Mouse (Mus musculus): ENCODE results near the gene Tox2. TPM values are rescaled to one million over a fixed set of nuclear protein-coding genes. Genes with fewer than 3 reads are reported as not detected.

Tox2 gene
- polyA plus RNA-seq, 1 experiment: 28.1 TPM

- Histone ChIP-seq H3K4me1 (ENCODE audit: control insufficient read depth, insufficient read depth, low read length) (peaks cover 4% of the 10 kb centered on the region; the same call in 1 of the 2 replicates), H3K4me3 (ENCODE audit: insufficient read depth, low read length) (no peak overlapping the region), H3K27ac (ENCODE audit: insufficient read depth, low read length) (no peak overlapping the region)
- TF ChIP-seq POLR2A (IDR thresholded peaks at IDR 0.05; ENCODE audit: extremely low read depth, insufficient read depth, low read length) (no peak), CTCF (IDR thresholded peaks at IDR 0.05; ENCODE audit: extremely low read depth, insufficient read depth, low read length) (peak; percentile 63)
Observed at GRCm38 (mm10) chr2:163330742-163331141, 127.8 kb downstream of the Tox2 start.

- TF ChIP-seq CTCF (IDR thresholded peaks at IDR 0.05; ENCODE audit: extremely low read depth, insufficient read depth, low read length) (no peak), POLR2A (IDR thresholded peaks at IDR 0.05; ENCODE audit: extremely low read depth, insufficient read depth, low read length) (no peak)
- H3K27ac ChIP-seq (ENCODE audit: insufficient read depth, low read length): no peak overlapping the region
- peaks cover 4% of the 10 kb centered on the region; the same call in 1 of the 2 replicates for H3K4me1 ChIP-seq (ENCODE audit: control insufficient read depth, insufficient read depth, low read length)
- H3K4me3 ChIP-seq (ENCODE audit: insufficient read depth, low read length): no peak overlapping the region
Observed at GRCm38 (mm10) chr2:163331423-163331822, 128.5 kb downstream of the Tox2 start.

GRCm38 (mm10) chr2:163332368-163333055 is 129.6 kb downstream of the Tox2 start:
- no peak overlapping the region for H3K4me3 ChIP-seq (ENCODE audit: insufficient read depth, low read length)
- H3K27ac ChIP-seq (ENCODE audit: insufficient read depth, low read length): no peak overlapping the region
- peaks cover 4% of the 10 kb centered on the region; the same call in 1 of the 2 replicates for H3K4me1 ChIP-seq (ENCODE audit: control insufficient read depth, insufficient read depth, low read length)
- TF ChIP-seq POLR2A (IDR thresholded peaks at IDR 0.05; ENCODE audit: extremely low read depth, insufficient read depth, low read length): no peak
- TF ChIP-seq CTCF (IDR thresholded peaks at IDR 0.05; ENCODE audit: extremely low read depth, insufficient read depth, low read length): no peak

DNA sequence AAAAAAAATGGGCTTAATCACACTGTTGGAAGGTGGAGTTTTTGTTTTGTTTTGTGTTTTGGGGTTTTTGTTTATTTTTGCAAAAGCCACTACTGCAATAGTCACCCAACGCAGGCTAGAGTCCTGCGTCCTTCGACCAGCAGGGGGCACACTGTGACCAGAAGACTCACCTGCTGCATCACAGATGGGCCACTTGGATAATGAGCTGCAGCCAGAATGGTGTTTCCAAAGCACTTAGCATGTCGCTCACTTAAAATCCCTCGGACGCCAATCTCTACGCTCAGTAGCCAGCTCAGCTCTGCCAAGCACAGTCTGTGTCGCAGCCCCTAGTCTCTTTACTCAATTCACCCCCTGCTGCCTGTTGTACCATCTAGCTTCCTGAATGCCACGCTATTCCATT is 137.3 kb downstream of the Tox2 start:
- H3K4me3 ChIP-seq (ENCODE audit: insufficient read depth, low read length): no peak overlapping the region
- TF ChIP-seq CTCF (IDR thresholded peaks at IDR 0.05; ENCODE audit: extremely low read depth, insufficient read depth, low read length) (peak; percentile 91), POLR2A (IDR thresholded peaks at IDR 0.05; ENCODE audit: extremely low read depth, insufficient read depth, low read length) (no peak)
- H3K4me1 ChIP-seq (ENCODE audit: control insufficient read depth, insufficient read depth, low read length): no peaks in the 10 kb centered on the region
- no peak overlapping the region for H3K27ac ChIP-seq (ENCODE audit: insufficient read depth, low read length)

DNA sequence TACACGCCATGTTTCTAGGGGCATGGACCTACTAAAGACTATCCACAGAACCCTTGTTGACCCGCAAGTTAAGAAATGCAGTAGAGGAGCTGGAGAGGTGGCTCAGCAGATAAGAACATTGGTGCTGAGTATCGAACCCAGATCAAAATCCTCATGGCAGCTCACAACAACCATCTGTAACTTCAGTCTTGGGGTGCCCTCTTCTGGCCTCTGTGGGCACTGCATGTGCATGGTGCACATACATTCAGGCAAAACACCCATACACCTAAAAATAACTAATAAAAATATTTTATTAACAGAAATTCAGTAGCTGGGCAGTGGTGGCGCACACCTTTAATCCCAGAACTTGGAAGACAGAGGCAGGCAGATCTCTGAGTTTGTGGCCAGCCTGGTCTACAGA is 140.7 kb downstream of the Tox2 start:
- TF ChIP-seq POLR2A (IDR thresholded peaks at IDR 0.05; ENCODE audit: extremely low read depth, insufficient read depth, low read length) (no peak), CTCF (IDR thresholded peaks at IDR 0.05; ENCODE audit: extremely low read depth, insufficient read depth, low read length) (peak; percentile 40; the same call in 1 of the 2 replicates)
- Histone ChIP-seq H3K4me1 (ENCODE audit: control insufficient read depth, insufficient read depth, low read length) (no peaks in the 10 kb centered on the region), H3K27ac (ENCODE audit: insufficient read depth, low read length) (no peak overlapping the region), H3K4me3 (ENCODE audit: insufficient read depth, low read length) (no peak overlapping the region)

GRCm38 (mm10) chr2:163344976-163345660 is 142.2 kb downstream of the Tox2 start:
- no peak overlapping the region for H3K4me3 ChIP-seq (ENCODE audit: insufficient read depth, low read length)
- TF ChIP-seq CTCF (IDR thresholded peaks at IDR 0.05; ENCODE audit: extremely low read depth, insufficient read depth, low read length): no peak
- TF ChIP-seq POLR2A (IDR thresholded peaks at IDR 0.05; ENCODE audit: extremely low read depth, insufficient read depth, low read length): no peak
- no peak overlapping the region for H3K27ac ChIP-seq (ENCODE audit: insufficient read depth, low read length)
- peaks cover 2% of the 10 kb centered on the region for H3K4me1 ChIP-seq (ENCODE audit: control insufficient read depth, insufficient read depth, low read length)

DNA sequence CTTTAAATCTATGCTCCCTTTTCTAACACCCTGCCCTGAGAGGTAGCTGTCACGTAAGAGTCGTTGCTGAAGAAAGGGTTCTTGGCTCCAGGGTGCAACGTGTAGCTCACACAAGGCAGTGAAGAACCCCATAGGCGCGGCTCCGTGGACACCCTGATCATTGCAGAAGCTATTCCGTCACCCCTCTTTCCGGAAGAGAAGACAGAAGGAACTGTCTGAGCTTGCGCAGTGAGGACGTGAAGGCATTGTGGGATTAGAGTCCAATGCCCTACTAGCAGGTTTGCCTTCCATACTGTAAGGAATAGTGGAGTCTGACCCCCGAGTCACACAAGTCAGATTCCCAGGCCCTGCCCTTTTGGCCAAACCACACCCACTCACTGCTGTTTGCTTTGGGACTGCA is 143.6 kb downstream of the Tox2 start:
- no peak for TF ChIP-seq POLR2A (IDR thresholded peaks at IDR 0.05; ENCODE audit: extremely low read depth, insufficient read depth, low read length)
- no peak for TF ChIP-seq CTCF (IDR thresholded peaks at IDR 0.05; ENCODE audit: extremely low read depth, insufficient read depth, low read length)
- H3K4me3 ChIP-seq (ENCODE audit: insufficient read depth, low read length): no peak overlapping the region
- no peak overlapping the region for H3K27ac ChIP-seq (ENCODE audit: insufficient read depth, low read length)
- peaks cover 2% of the 10 kb centered on the region for H3K4me1 ChIP-seq (ENCODE audit: control insufficient read depth, insufficient read depth, low read length)

DNA sequence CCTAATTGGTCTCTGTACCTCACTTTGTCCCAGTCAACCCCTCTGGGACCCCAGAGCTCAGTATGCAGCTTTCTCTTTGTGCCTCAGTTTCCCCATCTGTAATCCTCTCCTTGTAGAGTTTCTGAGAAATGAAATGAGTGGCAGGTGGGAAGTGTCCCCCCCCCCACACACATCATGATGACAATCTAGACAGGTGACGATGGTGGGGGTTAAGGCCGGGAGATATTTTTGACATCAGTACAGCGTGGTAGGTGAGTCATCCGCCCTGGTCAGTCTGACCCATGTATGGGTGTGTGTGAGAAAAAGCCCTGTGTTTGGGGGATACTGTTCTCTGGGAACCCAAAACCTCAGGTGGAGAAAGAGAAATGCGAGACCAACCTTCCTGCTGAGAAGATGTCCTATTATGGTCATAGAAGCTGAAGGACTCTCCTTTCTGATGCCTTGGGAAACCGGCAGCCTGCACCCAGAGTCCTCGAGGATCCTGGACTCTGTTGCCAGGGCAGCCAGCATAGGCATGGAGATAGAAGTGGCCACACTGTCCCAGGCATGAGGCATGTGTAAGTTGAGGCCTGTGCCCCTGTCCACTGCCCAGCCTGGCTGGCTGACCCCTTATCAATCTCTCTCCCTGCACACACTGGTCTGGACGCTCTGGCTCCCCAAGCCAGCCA is 144.7 kb downstream of the Tox2 start:
- peaks cover 2% of the 10 kb centered on the region for H3K4me1 ChIP-seq (ENCODE audit: control insufficient read depth, insufficient read depth, low read length)
- H3K4me3 ChIP-seq (ENCODE audit: insufficient read depth, low read length): no peak overlapping the region
- TF ChIP-seq POLR2A (IDR thresholded peaks at IDR 0.05; ENCODE audit: extremely low read depth, insufficient read depth, low read length) (no peak), CTCF (IDR thresholded peaks at IDR 0.05; ENCODE audit: extremely low read depth, insufficient read depth, low read length) (no peak)
- no peak overlapping the region for H3K27ac ChIP-seq (ENCODE audit: insufficient read depth, low read length)

DNA sequence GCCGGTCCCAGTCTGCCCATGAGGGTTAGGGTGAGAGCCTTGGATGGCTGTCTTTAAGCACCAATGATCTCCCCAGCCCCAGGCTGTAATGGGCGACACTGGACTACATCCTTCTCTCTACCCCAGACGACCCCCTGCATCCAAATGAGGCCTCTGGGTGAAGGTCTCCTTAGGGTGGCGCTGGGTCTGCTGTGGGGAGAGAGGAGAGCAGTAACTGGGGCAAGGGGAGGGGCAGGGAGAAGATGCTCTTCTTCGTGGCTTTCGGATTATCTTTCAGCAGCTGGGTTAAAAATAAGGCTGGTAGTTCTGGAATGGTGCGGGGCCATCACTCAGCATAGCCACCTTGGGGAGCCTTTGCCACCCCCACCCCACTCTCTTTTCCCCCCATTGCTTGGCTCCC is 145.8 kb downstream of the Tox2 start:
- no peak overlapping the region for H3K27ac ChIP-seq (ENCODE audit: insufficient read depth, low read length)
- H3K4me3 ChIP-seq (ENCODE audit: insufficient read depth, low read length): no peak overlapping the region
- peaks cover 2% of the 10 kb centered on the region for H3K4me1 ChIP-seq (ENCODE audit: control insufficient read depth, insufficient read depth, low read length)
- TF ChIP-seq POLR2A (IDR thresholded peaks at IDR 0.05; ENCODE audit: extremely low read depth, insufficient read depth, low read length) (no peak), CTCF (IDR thresholded peaks at IDR 0.05; ENCODE audit: extremely low read depth, insufficient read depth, low read length) (no peak)
